In genomic region chr17:15790716-15791115, GRCm38 (mm10) we compare ENCODE assay signal across 30 mouse cellular contexts. TPM values are rescaled to one million over a fixed set of nuclear protein-coding genes. Genes with fewer than 3 reads are reported as not detected.
"Had no signal": no experiment of that assay in that cellular context is flagged by ENCODE, and none has a peak within 500 bp of the region (broad histone marks: within the 10 kb centered on the region; RNA-seq: fewer than 3 reads in every experiment).

No protein-coding gene starts in this region.

- ATAC-seq: forebrain, embryonic 13.5 days; forebrain, embryonic 14.5 days; forebrain, embryonic 15.5 days; forebrain, embryonic 16.5 days; forebrain, postnatal 0 days had no signal

- H3K27ac ChIP-seq: embryonic facial prominence, embryonic 10.5 days; embryonic facial prominence, embryonic 12.5 days; embryonic facial prominence, embryonic 13.5 days; embryonic facial prominence, embryonic 15.5 days; forebrain, embryonic 10.5 days; forebrain, embryonic 12.5 days; forebrain, embryonic 13.5 days; forebrain, embryonic 15.5 days; gastrocnemius, adult 2 months; heart, adult 2 months had no signal

- DNase-seq: cerebellum, adult 2 months; cerebellum, adult 8-10 months; cerebellum, adult 9-10 months; cerebellum, adult 9-11 months; cerebellum, postnatal 10 days; cerebellum, postnatal 14 days; cerebellum, postnatal 25 days; cerebellum, postnatal 36 days; embryo, embryonic 11 days; forebrain, postnatal 0 days; gastrocnemius, adult 2 months; gastrocnemius, postnatal 10 days; gastrocnemius, postnatal 14 days; gastrocnemius, postnatal 25 days; gastrocnemius, postnatal 36 days; heart, adult 18-20 months; heart, adult 2 months had no signal

- H3K27me3 ChIP-seq: embryonic facial prominence, embryonic 12.5 days; embryonic facial prominence, embryonic 13.5 days; embryonic facial prominence, embryonic 15.5 days; forebrain, embryonic 12.5 days; forebrain, embryonic 13.5 days; forebrain, embryonic 15.5 days had no signal

- H3K4me2 ChIP-seq: embryonic facial prominence, embryonic 12.5 days; embryonic facial prominence, embryonic 13.5 days; embryonic facial prominence, embryonic 15.5 days; forebrain, embryonic 12.5 days; forebrain, embryonic 13.5 days; forebrain, embryonic 15.5 days had no signal

- H3K9ac ChIP-seq: embryonic facial prominence, embryonic 12.5 days; embryonic facial prominence, embryonic 13.5 days; embryonic facial prominence, embryonic 15.5 days; forebrain, embryonic 12.5 days; forebrain, embryonic 13.5 days; forebrain, embryonic 15.5 days; forebrain, postnatal 0 days had no signal

- H3K9me3 ChIP-seq: embryonic facial prominence, embryonic 10.5 days; embryonic facial prominence, embryonic 12.5 days; embryonic facial prominence, embryonic 13.5 days; embryonic facial prominence, embryonic 15.5 days; forebrain, embryonic 10.5 days; forebrain, embryonic 12.5 days; forebrain, embryonic 13.5 days; forebrain, embryonic 15.5 days had no signal

- H3K4me3 ChIP-seq: embryonic facial prominence, embryonic 10.5 days; embryonic facial prominence, embryonic 12.5 days; embryonic facial prominence, embryonic 13.5 days; embryonic facial prominence, embryonic 15.5 days; erythroblast, embryonic 14.5 days; forebrain, embryonic 10.5 days; forebrain, embryonic 12.5 days; forebrain, embryonic 13.5 days; forebrain, embryonic 15.5 days; gastrocnemius, adult 2 months; heart, adult 2 months had no signal

- H3K4me1 ChIP-seq: embryonic facial prominence, embryonic 10.5 days; embryonic facial prominence, embryonic 12.5 days; embryonic facial prominence, embryonic 13.5 days; embryonic facial prominence, embryonic 15.5 days; forebrain, embryonic 10.5 days; forebrain, embryonic 12.5 days; forebrain, embryonic 13.5 days; forebrain, embryonic 15.5 days had no signal

- H3K36me3 ChIP-seq: embryonic facial prominence, embryonic 10.5 days; embryonic facial prominence, embryonic 12.5 days; embryonic facial prominence, embryonic 13.5 days; embryonic facial prominence, embryonic 15.5 days; forebrain, embryonic 10.5 days; forebrain, embryonic 12.5 days; forebrain, embryonic 15.5 days had no signal

RNA-seq across cellular contexts. Expression of gene Rgmb, which starts 40.1 kb away (rescaled TPM):
- total RNA-seq: common myeloid progenitor, adult 5-6 weeks; granulocyte monocyte progenitor cell, adult 5-6 weeks had no signal
- polyA plus RNA-seq: erythroblast, embryonic 14.5 days had no signal
